Mouse (Mus musculus): ENCODE data around the gene Mycbp2. TPM values are rescaled to one million over a fixed set of nuclear protein-coding genes. Genes with fewer than 3 reads are reported as not detected.
A peak's percentile ranks its signal among the peaks of the same experiment; 100 is the strongest.

Gene Mycbp2
- total RNA-seq (2021), result 10 to 100 TPM; 28.9 to 29.2 TPM

DNA sequence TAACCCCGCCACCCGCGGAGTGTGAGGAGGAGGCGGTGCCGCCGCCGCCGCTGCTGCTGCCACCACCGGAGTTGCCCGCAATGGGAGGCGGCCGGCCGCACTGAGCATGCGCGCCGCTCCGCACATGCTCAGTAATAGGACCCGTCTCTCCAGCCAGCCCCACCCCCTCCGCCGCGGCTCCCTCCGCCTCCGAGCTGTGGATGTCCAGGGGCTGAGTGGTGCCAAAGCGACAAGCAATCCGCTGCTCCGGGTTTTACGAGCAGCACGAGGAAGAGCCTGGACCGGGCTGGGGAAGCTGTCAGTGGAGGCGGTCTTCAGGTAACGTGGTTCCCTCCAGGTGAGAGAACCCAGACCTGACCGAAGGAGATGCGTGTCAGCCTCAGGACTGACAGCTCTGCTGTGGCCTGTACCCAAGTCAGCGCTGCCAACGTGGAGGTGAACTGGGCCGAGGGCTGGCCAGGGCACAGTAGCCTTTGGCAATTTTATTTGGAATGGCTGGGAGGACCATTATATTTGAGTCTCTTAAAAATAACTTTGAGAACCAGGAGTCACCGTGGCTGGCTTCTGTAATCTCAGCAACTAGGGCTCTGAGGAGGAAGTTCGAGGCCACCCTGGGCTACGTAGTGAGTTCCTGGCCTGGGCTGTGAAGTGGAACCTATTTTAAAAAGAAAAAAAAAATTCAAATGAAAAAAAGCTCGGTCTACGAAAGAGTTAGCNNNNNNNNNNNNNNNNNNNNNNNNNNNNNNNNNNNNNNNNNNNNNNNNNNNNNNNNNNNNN lies at the start of gene Mycbp2:
Gene Mycbp2 (minus strand): TSS at position 86 of the 777 bp plus-strand sequence.
- peak; percentile 97 for DNase-seq
- intact Hi-C loops (cut with DNase I), result loop anchor here (2.0 to 5.0 kb wide), 4 partner anchors 55 to 275 kb away; partner anchors contain the start of genes Cln5 and Fbxl3

DNA sequence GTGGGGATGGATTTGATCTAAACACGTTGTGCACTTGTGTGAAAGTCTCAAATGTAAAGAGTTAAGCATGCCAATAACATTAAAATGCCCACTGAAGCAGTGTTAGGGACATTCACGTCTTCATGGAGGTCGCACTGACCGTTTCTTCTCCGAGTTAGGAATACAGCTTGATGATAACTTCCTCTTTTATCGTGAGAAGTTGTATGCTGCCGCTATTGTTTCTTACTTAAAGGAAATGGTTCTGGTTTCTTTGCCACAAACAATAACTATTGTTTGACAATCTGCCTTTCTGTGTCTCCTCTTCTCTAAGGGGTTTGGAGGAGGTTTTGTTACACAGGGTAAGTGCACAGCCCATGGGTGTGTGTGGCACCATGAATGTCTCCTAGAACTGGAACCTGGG lies 45.8 kb upstream of the Mycbp2 start:
- DNase-seq, result no peak
- intact Hi-C loops (cut with DNase I), result no loop called here

DNA sequence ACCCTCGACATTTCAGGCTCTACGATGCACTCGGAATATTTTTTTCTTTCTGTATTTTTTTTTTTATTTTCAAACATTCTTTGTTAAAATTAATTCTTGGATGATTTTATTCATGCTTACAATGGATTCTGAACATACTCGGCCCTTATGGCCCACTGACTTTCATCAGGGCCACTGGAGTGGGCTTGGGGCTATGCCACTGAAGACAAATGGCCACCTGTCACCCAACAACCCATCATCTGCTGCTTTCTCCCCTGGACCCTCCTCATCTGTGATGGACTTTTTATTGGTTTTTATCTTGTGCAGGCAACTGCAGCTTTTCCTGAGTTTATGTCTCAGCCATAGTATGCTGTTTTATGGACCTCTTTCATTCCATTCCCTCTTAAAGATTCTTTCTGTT lies 40.8 kb upstream of the Mycbp2 start:
- DNase-seq, result no peak
- intact Hi-C loops (cut with DNase I), result no loop called here

DNA sequence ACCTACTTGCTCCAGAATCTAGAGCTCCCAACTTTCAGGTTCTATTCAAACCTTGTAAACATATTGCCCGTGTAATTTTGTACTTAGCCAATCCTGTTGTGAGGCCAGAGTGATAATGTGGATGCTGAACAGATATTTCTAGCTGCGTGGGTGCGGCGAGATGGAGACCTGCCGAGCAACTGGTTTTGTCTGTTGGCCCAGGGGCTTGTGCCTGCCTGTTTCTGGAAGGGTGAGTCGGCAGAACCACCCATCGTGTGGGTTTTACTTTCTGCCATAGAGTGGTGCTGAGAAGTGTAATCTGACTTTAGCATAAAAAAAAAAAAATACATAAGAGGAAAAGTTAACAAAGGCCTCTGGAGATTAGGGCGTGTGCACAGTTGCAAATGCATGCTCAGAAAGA lies 40.3 kb upstream of the Mycbp2 start:
- DNase-seq, result no peak
- intact Hi-C loops (cut with DNase I), result no loop called here

DNA sequence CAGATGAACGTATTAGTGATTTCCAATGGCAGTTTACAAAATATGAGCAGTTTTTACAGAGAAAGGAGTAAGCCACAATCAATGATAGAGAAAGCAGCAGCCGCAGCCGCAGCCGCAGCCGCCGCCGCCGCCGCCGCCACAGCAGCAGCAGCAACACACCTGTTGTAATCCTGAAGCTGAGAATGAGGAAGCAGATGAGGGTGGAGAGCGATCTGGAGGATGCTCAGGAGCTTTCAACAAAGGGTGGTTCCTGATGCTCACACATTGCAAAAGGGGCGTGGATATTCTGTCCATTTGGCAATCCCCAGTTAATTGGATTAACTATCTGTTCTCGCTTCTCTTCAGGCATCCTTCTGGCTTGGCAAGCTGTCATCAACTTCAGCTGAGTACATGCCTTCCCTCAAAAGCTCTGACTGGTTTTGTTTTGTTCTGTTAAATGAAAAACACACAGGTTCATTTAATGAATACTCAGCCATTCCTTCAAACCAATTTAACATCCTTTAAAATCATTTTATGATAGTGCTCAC lies 38.5 kb upstream of the Mycbp2 start:
- intact Hi-C loops (cut with DNase I), result no loop called here
- no peak for DNase-seq

DNA sequence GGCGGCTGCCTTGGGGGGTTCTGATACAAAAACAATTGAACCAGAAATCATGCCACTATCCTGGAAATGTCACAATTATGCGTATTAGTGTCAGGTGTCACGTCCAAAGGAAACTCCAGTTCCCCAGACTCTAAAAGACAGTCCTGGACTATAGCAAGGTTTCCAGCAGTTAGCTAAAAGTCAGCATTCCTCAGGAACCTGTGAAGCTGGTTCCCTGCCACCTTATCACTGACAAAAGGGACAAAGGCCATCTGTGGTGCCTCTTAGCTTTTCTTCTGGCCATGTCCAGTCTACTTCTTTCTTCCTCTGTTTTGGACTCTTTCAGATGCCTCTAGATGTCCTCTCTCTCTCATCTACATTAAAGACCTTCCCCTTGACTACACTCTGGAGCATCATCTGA lies 32.1 kb upstream of the Mycbp2 start:
- DNase-seq, result no peak
- intact Hi-C loops (cut with DNase I), result no loop called here

DNA sequence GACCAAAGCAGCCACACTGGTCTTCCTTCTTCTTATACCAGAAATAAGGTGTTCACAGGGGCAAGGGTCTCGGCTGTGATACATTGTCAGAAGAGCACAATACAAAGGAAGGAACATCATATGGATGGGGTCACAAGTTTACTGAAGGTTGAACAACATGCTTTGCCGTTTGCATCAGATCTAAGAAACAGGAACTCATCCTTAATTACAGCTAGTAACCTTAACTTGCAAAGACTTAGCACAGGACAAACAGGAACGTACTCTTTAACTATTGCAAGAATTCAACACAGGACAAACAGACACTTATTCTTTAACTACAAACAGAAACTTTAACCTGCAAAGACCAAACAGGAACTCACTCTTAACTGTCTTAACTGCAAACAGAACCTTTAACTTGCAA lies 30.2 kb upstream of the Mycbp2 start:
- intact Hi-C loops (cut with DNase I), result no loop called here
- DNase-seq, result no peak

DNA sequence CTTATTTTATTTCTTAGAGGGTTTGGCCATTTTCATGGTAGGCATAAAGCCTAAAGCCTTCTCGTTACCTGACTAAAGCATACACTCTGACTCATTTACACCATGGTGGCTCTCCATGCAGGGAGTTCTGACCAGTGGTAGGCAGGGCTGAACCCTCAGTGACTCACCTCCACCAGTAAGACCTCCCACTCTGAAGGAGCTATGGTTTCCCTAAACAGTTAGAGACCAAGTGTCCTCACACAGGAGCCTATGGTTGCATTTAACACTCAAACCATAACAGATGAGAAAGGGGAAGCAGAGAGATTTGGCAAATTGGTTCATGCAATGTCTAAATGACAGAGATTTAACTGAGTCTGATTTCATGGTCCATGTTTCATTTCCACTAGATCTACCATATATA lies 28.9 kb upstream of the Mycbp2 start:
- no peak for DNase-seq
- intact Hi-C loops (cut with DNase I), result no loop called here

DNA sequence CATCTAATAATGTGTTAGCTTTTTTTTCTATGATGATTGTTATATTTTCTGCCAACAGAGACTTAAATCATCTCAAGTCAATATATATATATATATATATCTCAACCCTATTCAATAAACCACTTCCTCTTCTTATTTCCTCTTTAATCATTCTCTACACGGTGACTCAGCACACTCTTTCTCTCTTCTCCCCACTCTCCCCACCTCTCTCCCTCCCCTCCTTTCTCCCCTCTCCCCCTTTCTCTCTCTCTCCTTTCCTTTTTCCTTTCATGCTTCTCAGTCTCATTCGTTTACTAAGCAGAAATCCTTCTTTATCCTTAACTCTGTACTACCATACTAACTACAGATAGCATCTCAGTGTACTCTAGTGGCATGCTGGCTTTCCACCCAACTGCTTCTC lies 16.6 kb upstream of the Mycbp2 start:
- DNase-seq, result no peak
- intact Hi-C loops (cut with DNase I), result no loop called here

DNA sequence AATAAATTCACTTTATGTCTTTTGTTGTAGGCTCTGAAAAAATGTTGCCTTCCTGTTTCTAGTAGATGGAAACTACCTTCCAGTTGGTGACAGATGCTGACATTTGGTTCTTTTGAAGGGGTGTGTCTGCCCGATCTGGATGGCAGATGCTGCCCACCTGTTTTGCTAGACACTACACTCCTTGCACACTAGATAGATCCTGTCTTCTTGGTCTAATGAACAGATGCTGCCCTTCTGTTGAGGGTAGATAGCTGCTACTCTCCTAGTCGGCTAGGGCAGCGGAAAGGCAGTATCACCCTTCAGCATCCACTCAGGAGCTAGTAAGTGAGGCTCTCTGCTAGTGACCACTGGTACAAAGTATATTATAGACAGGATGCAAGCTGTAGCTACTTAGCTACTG lies 9.5 kb upstream of the Mycbp2 start:
- no peak for DNase-seq
- intact Hi-C loops (cut with DNase I), result no loop called here

DNA sequence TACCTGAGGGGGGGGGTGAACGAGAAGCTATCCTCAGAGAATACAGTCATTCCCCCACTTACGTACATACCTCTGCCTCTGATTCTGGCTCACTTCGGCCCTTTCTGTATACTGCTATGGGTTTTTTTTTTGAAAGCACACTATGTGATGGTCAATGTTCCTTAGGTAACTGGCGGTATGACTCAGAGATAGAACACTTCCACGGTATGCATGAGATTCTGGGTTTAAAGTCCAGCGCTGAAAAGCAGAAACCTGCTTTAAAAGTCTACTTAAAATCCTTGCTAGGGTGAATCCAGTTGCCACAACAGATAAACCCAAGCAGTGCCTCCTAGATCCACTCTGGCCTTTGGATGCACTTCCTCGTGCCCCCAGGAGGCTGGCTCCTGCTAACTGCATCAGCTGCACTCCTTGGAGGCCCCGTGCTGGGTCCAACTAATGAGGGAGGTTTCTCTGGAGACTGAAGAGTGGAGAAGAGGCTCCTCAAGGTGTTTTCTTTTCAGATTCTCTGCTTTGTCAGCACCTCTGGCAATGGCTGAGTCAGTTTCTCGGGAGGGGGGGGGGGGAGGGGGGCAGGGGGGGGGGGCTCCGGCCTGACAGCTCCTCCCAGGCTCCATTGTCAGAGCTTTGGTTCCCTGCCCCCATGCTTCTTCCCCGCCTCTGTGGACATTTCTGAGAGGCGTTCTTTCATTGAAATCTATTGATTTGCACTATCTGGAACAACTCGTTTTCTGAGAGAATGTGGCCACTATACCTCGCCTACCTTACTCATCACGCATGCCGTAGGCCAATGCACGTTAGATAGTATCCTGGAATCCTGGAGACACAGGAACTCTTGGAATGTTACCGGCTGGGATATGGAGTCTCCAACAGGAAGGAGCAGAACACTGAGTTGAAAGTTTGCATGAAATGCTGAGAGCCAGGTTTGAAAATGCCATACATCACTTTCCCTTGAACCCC lies 8.1 kb upstream of the Mycbp2 start:
- DNase-seq, result no peak
- intact Hi-C loops (cut with DNase I), result no loop called here

DNA sequence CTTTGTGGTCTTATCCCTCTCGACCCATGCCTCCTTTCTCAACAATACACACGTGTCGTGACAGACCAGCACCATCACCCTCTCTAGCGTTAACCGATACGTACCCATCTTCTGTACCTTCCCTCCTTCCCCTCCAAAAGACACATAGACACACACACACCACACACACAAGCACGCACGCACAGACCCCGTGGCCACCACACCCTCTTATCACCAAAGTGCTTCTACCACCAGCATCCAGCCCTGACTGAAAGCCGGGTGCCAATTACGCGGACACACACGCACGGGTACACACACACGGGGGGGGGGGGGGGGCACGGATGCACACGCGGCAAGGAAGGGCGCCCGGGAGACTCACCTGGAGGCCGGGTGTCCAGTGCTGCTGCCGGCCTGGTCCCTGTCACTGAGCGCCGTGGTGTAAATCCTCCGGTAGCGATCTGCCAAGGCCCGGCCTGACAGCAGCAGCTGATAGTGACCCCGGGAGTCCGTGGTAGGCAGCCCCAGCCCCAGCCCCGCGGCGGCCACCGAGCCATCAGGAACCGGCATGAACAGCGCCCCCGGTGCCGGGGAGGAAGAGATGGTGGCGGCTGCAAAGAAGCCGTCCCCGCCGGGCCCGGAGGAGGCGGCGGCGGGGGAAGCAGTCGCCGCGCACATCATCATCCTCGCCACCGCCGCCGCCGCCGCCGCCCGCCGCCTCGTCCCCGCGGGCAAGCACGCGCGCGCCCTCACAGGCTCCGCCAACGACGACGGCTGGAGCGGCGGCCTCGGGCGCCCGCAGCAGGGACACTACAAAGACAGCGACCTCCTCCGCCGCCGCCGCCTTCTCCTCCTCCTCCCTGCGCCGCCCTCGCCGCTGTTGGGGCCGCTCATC lies 521 bp downstream of the Mycbp2 start:
- DNase-seq, result no peak
- intact Hi-C loops (cut with DNase I), result loop anchor here (2.0 to 5.0 kb wide), 4 partner anchors 54 to 274 kb away; partner anchors contain the start of genes Cln5 and Fbxl3

DNA sequence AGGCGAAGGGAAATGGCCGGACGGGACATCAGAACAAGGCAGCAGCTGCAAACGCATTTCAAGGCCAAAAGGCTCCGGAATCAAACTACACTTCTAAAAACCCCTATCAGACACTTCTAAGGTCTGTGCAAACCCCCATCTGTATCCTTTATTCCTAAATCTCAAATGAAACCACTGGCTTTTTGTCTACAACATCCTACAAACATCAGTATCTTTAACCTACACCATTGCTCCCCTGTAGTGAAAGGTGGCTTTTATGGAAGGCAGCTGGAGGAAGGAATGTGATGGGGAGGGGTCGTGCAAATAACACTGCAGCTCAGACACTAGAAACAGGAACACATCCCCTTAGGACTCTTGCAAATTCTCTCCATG lies 1.1 kb downstream of the Mycbp2 start:
- peak in 1 of 2 experiments; percentile 14 for DNase-seq
- intact Hi-C loops (cut with DNase I), result loop anchor here (5.0 kb wide), 3 partner anchors 53 to 273 kb away; partner anchors contain the start of genes Cln5 and Fbxl3

DNA sequence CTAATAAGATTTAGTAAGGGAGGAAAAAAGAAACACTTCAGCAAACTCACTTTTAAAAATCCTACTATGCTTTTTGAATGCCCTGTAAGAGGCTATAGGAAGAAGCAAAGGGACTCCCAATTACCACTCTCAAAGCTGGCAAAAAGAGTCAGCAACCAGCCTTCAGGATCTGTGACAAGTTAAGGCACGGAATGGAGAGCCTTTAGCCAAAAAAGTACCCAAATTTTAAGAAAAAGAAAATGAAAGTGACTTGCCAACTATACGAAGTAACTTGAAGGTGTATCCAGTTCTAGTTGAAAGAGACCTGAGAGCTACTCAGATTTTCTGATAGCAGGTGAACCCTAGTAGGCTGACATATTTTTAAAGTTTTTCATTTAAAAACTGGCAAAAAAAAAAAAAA lies 1.6 kb downstream of the Mycbp2 start:
- intact Hi-C loops (cut with DNase I), result loop anchor here (5.0 kb wide), 3 partner anchors 53 to 273 kb away; partner anchors contain the start of genes Cln5 and Fbxl3
- no peak for DNase-seq

DNA sequence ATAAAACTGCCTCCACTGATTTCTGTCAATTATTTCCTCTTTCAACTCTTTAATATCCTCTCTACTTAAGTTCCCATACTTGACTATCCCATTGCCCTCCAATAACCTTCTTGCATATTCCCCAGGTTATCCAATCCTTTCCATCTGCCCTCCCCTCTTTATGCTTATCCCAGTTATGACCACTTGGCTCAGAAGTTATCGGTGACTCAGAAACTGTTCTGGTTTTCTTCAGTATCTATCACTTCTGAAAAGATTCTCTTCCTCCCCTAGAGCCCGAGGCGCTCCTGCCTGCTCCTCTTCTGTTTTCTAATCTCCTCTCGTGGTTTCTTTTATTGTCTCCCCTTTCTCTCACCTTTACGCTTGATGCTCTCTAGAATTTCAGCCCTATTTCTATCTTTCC lies 2.8 kb downstream of the Mycbp2 start:
- intact Hi-C loops (cut with DNase I), result no loop called here

DNA sequence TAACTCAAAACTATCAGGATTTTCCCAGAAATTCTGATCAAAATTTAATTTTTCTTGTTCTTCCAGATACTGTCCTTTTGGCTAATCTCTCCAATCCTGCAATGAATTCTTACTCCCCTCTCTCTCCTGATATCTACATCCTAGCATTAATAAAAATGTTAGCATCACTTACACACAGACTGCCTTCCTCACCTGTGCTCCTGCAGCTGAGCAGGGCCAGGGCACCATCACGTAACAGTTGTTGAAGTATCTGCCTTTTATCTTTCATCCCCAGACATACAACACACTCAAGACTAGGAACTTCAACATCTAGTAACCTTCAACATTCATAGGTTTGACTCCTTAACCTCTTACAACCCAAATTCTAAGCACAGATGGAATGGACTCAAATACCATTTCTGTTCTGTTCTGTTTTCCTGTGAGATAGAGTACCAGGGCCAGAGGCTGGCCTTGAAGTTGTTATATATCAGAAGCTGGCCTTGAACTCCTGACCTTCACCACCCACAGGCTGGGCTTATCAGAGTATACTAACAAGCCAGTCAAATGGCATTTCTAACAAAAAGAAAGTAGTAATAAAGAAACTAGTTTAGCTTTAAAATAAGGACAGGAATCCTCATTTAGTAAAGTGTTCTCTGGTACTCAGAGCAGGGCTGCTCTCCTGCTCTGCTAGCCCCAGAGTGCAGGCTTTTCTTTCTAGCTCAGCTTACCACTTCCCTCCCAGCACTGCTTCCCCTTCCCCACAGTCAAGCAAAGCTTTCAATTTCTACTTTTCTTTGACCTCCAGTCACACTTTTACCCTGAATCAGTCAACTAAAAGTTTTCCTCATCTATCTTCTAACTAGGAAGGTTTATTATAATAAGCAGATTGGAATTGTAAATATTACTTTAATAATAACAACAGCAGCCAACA lies 5.0 kb downstream of the Mycbp2 start:
- intact Hi-C loops (cut with DNase I), result no loop called here
- DNase-seq, result no peak

More for the DNA sequence above, 2.8 kb downstream of the Mycbp2 start:
- no peak for DNase-seq

DNA sequence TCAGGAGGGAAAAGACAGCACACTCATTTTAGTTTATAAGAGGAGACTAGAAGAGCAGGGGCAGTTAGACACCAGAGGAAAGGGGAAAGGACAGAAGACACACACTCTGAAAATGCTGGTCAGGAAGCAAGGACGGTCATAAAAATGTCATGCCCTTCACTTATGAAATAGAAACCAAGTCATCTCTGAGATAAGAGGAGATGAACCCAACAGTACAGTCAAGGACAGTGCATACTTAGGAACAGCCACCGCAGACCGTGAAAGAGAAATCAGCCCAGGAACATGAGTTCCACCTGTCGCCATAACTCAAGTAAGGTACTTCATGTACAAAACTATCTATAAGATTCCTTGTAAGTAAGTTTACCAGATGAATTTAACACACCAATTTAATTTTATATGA lies 33.7 kb downstream of the Mycbp2 start:
- intact Hi-C loops (cut with DNase I), result no loop called here
- DNase-seq, result no peak

DNA sequence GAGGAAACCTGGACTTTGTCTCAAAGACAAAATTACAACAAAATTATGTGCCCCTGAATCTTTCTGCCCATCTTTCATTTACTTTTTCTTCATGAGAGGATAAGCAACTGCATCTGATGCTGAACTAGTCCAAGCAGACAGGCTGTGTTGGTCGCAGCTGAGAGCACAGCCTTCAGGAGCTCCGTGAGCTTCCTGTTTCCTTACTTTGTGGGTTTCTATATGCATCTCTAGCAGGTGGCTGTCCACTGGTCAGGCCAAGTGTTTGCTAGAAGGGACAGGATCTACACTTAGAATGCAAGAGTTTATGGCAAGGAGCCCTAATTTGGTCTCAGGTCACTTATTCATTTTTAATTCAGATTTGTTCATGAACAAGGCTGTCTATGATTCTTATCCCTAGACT lies 50.4 kb downstream of the Mycbp2 start:
- no peak for DNase-seq
- intact Hi-C loops (cut with DNase I), result no loop called here

DNA sequence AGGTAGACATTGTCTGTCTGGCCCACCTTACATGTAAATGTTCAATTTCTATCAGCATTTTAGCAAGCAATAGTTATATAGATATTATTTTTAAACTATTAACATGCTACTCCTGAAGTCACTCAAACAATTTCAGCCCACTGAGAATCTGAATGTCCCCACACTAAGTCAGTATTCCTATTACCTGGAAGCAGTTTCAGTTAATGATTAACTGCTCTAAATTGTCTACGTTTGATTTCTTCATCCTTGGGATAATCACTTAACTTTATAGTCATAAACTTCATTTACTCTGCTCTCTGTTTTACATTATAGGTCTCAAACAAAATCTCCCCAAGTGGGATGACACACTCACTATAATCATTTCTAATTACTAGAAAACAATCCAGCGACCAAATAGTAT lies 60.0 kb downstream of the Mycbp2 start:
- DNase-seq, result no peak

More for the DNA sequence above, 60.0 kb downstream of the Mycbp2 start:
- intact Hi-C loops (cut with DNase I), result no loop called here

Data from heart, postnatal 36 days (tissue).